ENCODE assay signal across 9 mouse cellular contexts in genomic region chr9:41212303-41212901, GRCm38 (mm10). TPM values are rescaled to one million over a fixed set of nuclear protein-coding genes. Genes with fewer than 3 reads are reported as not detected.
DNase-seq lines count a peak whose midpoint lies in the region; ATAC-seq lines count a peak whose summit lies in the region.
"Had no signal": no experiment of that assay in that cellular context is flagged by ENCODE, and none has a peak within 500 bp of the region (broad histone marks: within the 10 kb centered on the region; RNA-seq: fewer than 3 reads in every experiment).

No protein-coding gene starts in this region.

- WGBS in heart, embryonic 14.5 days: 0% methylated on average over 6 of the region's 7 CpGs
- 2% methylated on average over 7 of the region's 7 CpGs for WGBS in kidney, embryonic 14.5 days

- H3K4me1 ChIP-seq in heart, embryonic 14.5 days (ENCODE audit: control insufficient read depth in 2 of 2, insufficient read depth in 2 of 2, low read length in 2 of 2): peaks cover 15% of the 10 kb centered on the region in 2 experiments
- H3K4me1 ChIP-seq in kidney, embryonic 14.5 days (ENCODE audit: control insufficient read depth, insufficient read depth, low read length): peaks cover 19% of the 10 kb centered on the region

- H3K9ac ChIP-seq in heart, embryonic 14.5 days (ENCODE audit: low read length): peak overlapping the region; percentile 65
- H3K9ac ChIP-seq in kidney, embryonic 14.5 days (ENCODE audit: low read depth, low read length): peak overlapping the region; percentile 28; the same call in 1 of the 2 replicates

- peak; percentile 55 for ATAC-seq in heart, embryonic 14.5 days (ENCODE audit: insufficient number of reproducible peaks, insufficient read depth, low FRiP score, low read depth)
- peak; percentile 78 for ATAC-seq in kidney, embryonic 14.5 days (ENCODE audit: low FRiP score, low TSS enrichment)

- H3K4me2 ChIP-seq in heart, embryonic 14.5 days (ENCODE audit: low read length): peak overlapping the region; percentile 61
- peak overlapping the region; percentile 33 for H3K4me2 ChIP-seq in kidney, embryonic 14.5 days (replicated peaks; ENCODE audit: low read depth, low read length)

- peak; percentile 70 for DNase-seq in NIH3T3 (ENCODE audit: low read depth)
- DNase-seq in embryo, embryonic 11 days: peak; percentile 87
- DNase-seq in lung, postnatal 10 days: peak; percentile 59
- DNase-seq in skeletal muscle tissue, adult 2 months (ENCODE audit: low read depth, low spot score): peak; percentile 29
- DNase-seq in adipocyte (ENCODE audit: low spot score): no peak
- no peak for DNase-seq in cerebellum, adult 18-20 months

- H3K9me3 ChIP-seq in heart, embryonic 14.5 days (ENCODE audit: control insufficient read depth, low read length): no peaks in the 10 kb centered on the region
- H3K9me3 ChIP-seq in kidney, embryonic 14.5 days (ENCODE audit: control insufficient read depth, low read length): no peaks in the 10 kb centered on the region

- H3K27me3 ChIP-seq in heart, embryonic 14.5 days (ENCODE audit: control insufficient read depth, insufficient read depth, low read length): no peaks in the 10 kb centered on the region
- no peaks in the 10 kb centered on the region for H3K27me3 ChIP-seq in kidney, embryonic 14.5 days (ENCODE audit: control insufficient read depth, insufficient read depth, low read length)

- H3K36me3 ChIP-seq in heart, embryonic 14.5 days (ENCODE audit: control insufficient read depth, insufficient read depth, low read length): no peaks in the 10 kb centered on the region
- H3K36me3 ChIP-seq in kidney, embryonic 14.5 days (ENCODE audit: control insufficient read depth, insufficient read depth, low read length): no peaks in the 10 kb centered on the region

- peak overlapping the region; percentile 88 to 91 for H3K27ac ChIP-seq in heart, embryonic 14.5 days (replicated peaks in 1 of 2; ENCODE audit: control insufficient read depth in 1 of 2, insufficient read depth in 1 of 2, low read depth in 2 of 2, low read length in 2 of 2)
- H3K27ac ChIP-seq in kidney, embryonic 14.5 days (ENCODE audit: low read depth, low read length): peak overlapping the region; percentile 93

- peak overlapping the region; percentile 28 to 35 for H3K4me3 ChIP-seq in heart, embryonic 14.5 days (ENCODE audit: control insufficient read depth in 1 of 2, insufficient read depth in 1 of 2, low read depth in 1 of 2, low read length in 2 of 2)
- peak overlapping the region; percentile 14 for H3K4me3 ChIP-seq in kidney, embryonic 14.5 days (ENCODE audit: low read length)
- H3K4me3 ChIP-seq: erythroblast, embryonic 14.5 days had no signal

RNA-seq across cellular contexts. Expression of gene Ubash3b, which starts 50.9 kb away (rescaled TPM):
- 9.6 and 10.4 TPM in 2 replicates for polyA plus RNA-seq in heart, embryonic 14.5 days (2014; fragmentation: Nextera tagmentation; extraction: Ambion mirVana)
- polyA plus RNA-seq in kidney, embryonic 14.5 days (2014; fragmentation: Nextera tagmentation; extraction: Ambion mirVana): 9.3 TPM in 2 replicates

Comparison
In these comparisons a context has a peak if more than half of its experiments do, and no peak if none do; other contexts are left out.
1. DNase-seq: peak in NIH3T3 (single experiment), embryo, embryonic 11 days (single experiment), lung, postnatal 10 days (single experiment) and skeletal muscle tissue, adult 2 months (single experiment); none in adipocyte (single experiment) and cerebellum, adult 18-20 months (0 of 2).